Mouse (Mus musculus) limb, embryonic 15.5 days (tissue): ENCODE results near the gene Hhex. TPM values are rescaled to one million over a fixed set of nuclear protein-coding genes. Genes with fewer than 3 reads are reported as not detected.

Source experiments
- ATAC-seq: fragments of 200-750 bp; cut with Nextera tagmentation; 2 replicates; pipeline ENCODE4 v1.8.0; 2017; ENCODE audit warnings: low read depth, moderate TSS enrichment; ENCODE audit not compliant: insufficient number of reproducible peaks, low FRiP score, low TSS enrichment
- H3K27ac ChIP-seq: fragments of 300-500 bp; sonication (generic); 2 replicates; pipeline ENCODE4 v1.5.1; 2015; ENCODE audit warnings: moderate library complexity, mild to moderate bottlenecking, inconsistent platforms
- H3K27me3 ChIP-seq: fragments of 300-500 bp; sonication (generic); 2 replicates; pipeline ENCODE4 v1.6.1; 2015; ENCODE audit warnings: inconsistent platforms
- H3K36me3 ChIP-seq: fragments of 300-500 bp; sonication (generic); 2 replicates; pipeline ENCODE4 v1.6.1; 2015; ENCODE audit warnings: inconsistent platforms
- H3K4me1 ChIP-seq: fragments of 300-500 bp; sonication (generic); 2 replicates; pipeline ENCODE4 v1.6.1; 2015; ENCODE audit warnings: inconsistent platforms
- H3K4me2 ChIP-seq: fragments of 300-500 bp; sonication (generic); 2 replicates; pipeline ENCODE4 v1.6.1; 2015; ENCODE audit warnings: mild to moderate bottlenecking, inconsistent platforms
- H3K4me3 ChIP-seq: fragments of 300-500 bp; sonication (generic); 2 replicates; pipeline ENCODE4 v1.5.1; 2015; ENCODE audit warnings: mild to moderate bottlenecking, inconsistent platforms
- H3K9ac ChIP-seq: fragments of 300-500 bp; sonication (generic); 2 replicates; pipeline ENCODE4 v1.6.1; 2015; ENCODE audit warnings: inconsistent platforms
- H3K9me3 ChIP-seq: fragments of 300-500 bp; sonication (generic); 2 replicates; pipeline ENCODE4 v1.6.1; 2016; ENCODE audit warnings: inconsistent platforms
- WGBS: fragments of 180-500 bp; shearing (Covaris S2); methylation state at CpG from one replicate; pipeline ENCODE4 v1.1.7; 2015; 5-methylcytosine and 5-hydroxymethylcytosine counted together
- polyA plus RNA-seq: library from polyadenylated mRNA; unstranded; fragments of >200 nt; fragmentation: Nextera tagmentation; extraction: Ambion mirVana; gene quantifications from 2 replicates; pipeline ENCODE4 v1.2.1, GENCODE M21; 2015

Hhex gene
- polyA plus RNA-seq, 1 experiment from 2014 or later: 11.2 TPM

DNA sequence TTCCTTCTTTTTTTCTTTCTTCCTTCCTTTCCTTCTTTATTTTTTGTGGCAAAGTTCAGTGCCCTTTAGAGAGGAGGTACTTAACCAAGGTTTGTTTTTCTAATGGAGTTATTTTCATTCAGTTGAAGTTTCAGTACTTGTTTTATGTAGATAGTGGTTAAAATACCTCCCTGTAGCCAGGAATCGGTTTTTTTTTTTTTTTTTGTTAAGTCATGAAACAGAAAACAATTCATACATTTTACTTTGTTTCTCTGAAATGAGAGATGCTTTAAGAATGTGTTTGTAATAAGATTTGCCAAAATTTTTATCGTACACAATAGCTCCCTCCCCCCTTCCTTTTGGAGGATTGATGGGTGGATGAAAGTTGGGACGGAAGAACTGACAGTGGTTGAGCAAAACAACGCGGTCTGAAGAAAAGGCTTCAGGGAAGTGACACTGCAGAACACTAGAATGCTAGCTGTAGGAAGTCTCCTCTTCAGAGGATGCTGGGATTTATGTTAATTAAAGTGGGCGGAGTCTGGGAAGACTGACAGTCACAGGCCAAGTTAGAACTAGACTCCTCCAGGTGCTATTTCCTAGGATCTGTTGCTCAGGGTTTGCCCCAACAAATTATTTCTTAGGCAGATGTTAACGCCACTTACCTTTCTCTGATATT, 54.1 kb downstream of the Hhex start:
- H3K27ac ChIP-seq: no peak overlapping the region
- H3K4me3 ChIP-seq: no peak overlapping the region
- H3K9me3 ChIP-seq: no peaks in the 10 kb centered on the region
- H3K4me1 ChIP-seq: no peaks in the 10 kb centered on the region
- H3K36me3 ChIP-seq: no peaks in the 10 kb centered on the region
- 67% methylated on average over 7 of the region's 7 CpGs for WGBS
- H3K27me3 ChIP-seq: no peaks in the 10 kb centered on the region
- ATAC-seq: no peak
- no peak overlapping the region for H3K4me2 ChIP-seq
- H3K9ac ChIP-seq: no peak overlapping the region

Other genes starting within 250 kb of the Hhex start
- gene March5, start 227.3 kb upstream of the Hhex start, polyA plus RNA-seq: 66.5 and 80.5 TPM in 2 replicates
- gene Cpeb3, start 226.2 kb upstream of the Hhex start, polyA plus RNA-seq: 1.3 and 1.5 TPM in 2 replicates
- 67.0 and 69.6 TPM in 2 replicates for gene Ide, start 97.0 kb upstream of the Hhex start, polyA plus RNA-seq
- 45.4 and 48.4 TPM in 2 replicates for gene Kif11, start 58.4 kb upstream of the Hhex start, polyA plus RNA-seq
- 7.9 and 10.0 TPM in 2 replicates for gene Exoc6, start 115.6 kb downstream of the Hhex start, polyA plus RNA-seq